Mouse (Mus musculus): ENCODE measurements at regions not wholly inside any gene's neighbourhood (a gene's known extent, or its start where the extent isn't known, plus 50 kb on each side); places are given as distances from the start of the nearest gene placed in this dataset.
A peak's percentile ranks its signal among the peaks of the same experiment; 100 is the strongest.

DNA sequence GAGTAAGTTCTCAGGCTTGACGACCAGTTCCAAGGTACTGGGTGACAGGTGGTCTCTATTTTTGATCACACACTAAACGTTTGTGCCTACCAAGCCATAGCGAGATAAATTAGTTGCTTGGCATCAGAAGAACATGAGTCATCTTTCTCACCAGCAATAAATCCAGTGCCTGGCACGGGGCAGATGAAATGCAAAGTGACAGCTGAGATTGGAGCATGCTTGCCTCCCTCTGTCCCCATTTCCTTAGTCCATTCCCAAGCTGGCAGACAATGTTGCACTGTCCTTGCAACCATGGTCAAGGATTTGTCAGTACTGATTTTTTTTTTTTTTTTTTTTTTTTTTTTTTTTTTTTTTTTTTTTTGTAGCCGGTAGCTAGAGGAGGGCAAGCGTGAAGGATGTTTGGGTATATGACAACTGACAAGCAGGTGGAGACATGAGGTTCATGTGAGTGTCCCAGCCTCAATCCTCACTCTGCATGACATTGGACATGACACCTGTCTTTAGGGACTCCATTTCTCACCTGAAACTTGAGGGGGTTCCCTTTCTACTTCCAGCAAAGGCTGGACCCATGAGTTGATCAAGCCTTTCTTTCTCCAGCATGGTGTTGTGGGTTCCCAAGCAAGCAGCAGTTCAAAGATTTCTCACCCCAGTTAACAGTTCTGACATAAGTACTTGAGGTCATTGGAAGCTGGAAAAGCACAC is 168.2 kb upstream of the Bcl6 start:
- no peak for DNase-seq
- intact Hi-C loops (cut with DNase I), result no loop called here

- no peak for DNase-seq
- intact Hi-C loops (cut with DNase I), result no loop called here
These were observed 166.2 kb upstream of the Bcl6 start for GRCm38 (mm10) chr16:24154816-24155357.

DNA sequence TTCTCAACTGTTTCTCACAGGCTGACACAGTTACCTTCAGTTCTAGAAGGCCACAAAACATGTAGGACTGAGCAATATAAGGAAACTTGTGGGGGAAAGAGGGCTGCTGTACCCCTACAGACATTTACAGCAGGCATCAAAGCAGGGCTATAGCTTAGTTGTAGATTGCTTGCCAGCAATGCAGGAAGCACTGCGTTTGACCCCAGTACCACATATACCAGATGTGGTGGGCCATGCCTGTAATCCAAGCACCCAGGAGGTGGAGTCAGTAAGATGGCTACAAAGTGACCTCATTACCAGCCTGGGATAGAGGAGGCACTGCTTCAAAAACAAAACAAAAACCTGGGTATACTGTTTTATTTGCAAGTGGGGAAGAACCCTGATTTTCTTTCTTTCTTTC is 165.3 kb upstream of the Bcl6 start:
- no peak for DNase-seq
- intact Hi-C loops (cut with DNase I), result no loop called here

- DNase-seq, result no peak
- intact Hi-C loops (cut with DNase I), result no loop called here
These were observed 163.2 kb upstream of the Bcl6 start for GRCm38 (mm10) chr16:24151831-24152247.

DNA sequence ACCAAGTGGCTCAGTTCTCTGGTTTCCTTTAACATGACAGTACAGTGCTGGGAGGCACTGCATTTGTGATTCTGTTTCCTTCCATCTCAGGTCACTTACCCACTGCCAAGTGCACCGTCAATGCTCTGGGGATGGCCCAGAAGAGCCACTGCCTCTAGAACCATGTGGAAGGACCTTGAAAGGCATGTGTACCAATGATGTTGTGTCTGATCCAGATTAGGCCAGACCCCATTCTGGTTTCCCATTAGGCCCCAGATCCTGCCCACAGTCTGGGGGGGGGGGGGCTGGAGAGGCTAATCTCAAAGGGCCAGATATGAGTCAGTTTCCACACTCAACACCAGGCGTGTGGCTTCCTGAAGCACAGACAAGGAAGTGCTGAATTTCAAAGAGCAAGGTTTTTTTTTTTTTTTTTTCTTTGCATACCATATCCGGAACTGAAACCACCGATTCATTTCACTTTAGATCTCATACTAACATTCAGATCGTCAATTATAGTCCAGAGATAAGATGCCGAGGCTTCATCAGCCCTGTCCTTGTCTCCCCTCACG is 162.6 kb upstream of the Bcl6 start:
- no peak for DNase-seq
- intact Hi-C loops (cut with DNase I), result no loop called here

DNA sequence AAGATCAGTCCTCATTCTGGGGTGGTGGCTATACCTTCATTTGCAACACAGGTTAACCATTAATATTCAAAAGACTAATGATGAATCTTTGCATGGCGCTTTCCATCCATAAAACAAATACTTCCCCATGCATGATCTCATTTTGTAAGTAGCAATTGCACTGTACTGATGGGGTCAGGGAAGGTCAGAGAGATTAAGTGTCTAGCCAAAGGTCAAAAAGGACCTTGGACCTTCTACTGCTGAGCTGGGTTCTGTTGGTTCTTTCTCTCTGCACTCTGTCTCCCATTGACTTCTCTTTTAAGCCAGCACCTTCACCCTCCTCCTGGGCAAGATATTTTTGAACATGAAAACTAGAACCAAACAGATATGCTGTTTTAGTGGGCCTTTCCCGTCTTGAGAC is 161.9 kb upstream of the Bcl6 start:
- intact Hi-C loops (cut with DNase I), result no loop called here
- no peak for DNase-seq

DNA sequence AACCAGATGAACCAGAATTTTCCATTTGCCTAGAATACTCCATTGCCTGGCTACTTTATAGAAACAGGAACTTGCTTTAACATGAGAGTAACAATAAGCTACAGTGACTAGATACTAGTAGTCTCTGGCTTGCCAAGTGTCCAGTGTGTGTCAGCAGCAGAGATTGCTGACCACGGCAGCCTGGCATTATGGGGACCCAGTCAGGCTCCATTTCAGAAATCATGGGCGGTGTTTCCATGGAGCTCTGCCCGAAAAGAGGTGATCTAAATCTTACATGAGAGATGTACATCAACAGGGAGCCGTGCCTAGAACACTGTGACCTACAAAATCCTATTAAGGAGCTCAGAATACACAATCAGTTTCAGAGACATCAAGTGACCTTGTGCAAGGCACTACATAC is 160.8 kb upstream of the Bcl6 start:
- no peak for DNase-seq
- intact Hi-C loops (cut with DNase I), result no loop called here

GRCm38 (mm10) chr16:24143894-24144293 is 155.2 kb upstream of the Bcl6 start:
- no peak for DNase-seq
- intact Hi-C loops (cut with DNase I), result no loop called here

GRCm38 (mm10) chr16:24142915-24143541 is 154.4 kb upstream of the Bcl6 start:
- DNase-seq, result no peak
- intact Hi-C loops (cut with DNase I), result no loop called here

- intact Hi-C loops (cut with DNase I), result no loop called here
These were observed 150.5 kb upstream of the Bcl6 start for GRCm38 (mm10) chr16:24139109-24139508.

DNA sequence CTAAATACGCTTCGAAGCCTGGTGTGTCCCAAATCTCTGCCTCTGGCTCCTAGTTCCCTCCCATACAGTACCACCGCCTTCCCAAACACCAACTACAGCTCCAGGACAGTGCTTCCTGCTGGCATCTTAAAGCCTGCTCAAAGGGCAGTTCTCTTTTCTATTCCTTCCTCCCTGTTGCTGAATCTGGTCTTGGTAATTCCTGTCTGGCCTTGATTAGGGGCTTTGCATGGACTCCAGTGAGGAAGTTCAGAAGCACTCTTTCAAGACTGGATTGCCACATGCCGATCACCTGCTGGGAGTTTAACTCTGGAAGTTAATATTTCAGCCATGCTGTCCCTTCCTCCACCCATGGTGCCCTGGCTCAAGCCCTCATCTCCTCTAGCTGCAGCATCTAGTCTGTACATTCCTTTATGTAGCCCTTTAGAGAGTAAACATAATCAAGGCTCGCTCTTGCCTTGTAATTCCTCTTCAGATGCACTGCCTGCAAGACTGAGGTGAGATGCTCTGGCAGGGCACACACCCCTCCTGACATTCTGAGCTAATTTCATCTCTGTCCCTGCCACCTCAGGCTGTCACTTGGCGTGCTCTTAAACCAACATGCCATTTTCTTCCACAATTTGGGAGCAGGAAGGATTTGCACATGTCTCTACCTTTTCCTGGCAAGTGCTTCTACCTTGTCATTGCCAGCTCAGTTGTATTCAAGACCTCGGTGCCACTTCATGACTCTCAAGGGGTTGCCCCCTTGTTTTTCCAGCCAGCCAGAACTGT is 148.8 kb upstream of the Bcl6 start:
- intact Hi-C loops (cut with DNase I), result no loop called here
- DNase-seq, result no peak

More at GRCm38 (mm10) chr16:24139109-24139508, 150.5 kb upstream of the Bcl6 start:
- DNase-seq, result no peak

DNA sequence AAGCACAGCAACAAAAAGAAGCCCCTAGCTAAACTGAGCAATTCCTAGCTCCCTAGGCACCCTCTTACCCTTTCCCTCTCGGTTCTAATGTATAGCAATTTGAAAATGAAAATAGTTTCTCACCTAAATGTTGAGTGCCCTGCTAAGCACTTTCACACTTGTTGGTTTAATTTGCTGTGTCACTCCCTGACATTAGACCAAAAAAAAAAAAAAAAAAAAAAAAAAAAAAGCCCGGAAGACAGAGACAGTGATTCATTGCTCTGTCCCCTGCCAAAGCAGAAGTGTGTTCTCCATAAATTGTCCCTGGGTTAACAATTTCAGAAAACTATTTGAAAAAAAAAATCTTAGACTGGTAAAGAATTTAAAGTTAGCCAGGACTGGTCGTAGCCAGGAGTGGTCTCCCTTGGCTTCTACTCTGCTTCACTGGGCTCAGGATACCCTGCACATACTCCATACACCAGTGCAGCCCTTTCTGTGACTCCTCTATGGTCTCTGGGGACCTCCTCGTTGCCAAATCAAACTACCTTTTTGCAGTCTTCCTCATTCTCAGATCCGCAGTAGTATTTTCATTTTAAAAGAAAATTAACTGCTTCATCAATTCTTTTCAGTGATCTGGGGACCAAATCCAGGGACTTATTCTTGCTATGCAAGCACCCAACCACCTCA is 148.0 kb upstream of the Bcl6 start:
- no peak for DNase-seq

GRCm38 (mm10) chr16:24135841-24136240 is 147.2 kb upstream of the Bcl6 start:
- DNase-seq, result no peak
- intact Hi-C loops (cut with DNase I), result no loop called here

More for the DNA sequence above, 148.0 kb upstream of the Bcl6 start:
- intact Hi-C loops (cut with DNase I), result no loop called here

GRCm38 (mm10) chr16:24135351-24135750 is 146.7 kb upstream of the Bcl6 start:
- intact Hi-C loops (cut with DNase I), result no loop called here
- DNase-seq, result no peak

- DNase-seq, result no peak
These were observed 145.9 kb upstream of the Bcl6 start for GRCm38 (mm10) chr16:24134486-24135050.

DNA sequence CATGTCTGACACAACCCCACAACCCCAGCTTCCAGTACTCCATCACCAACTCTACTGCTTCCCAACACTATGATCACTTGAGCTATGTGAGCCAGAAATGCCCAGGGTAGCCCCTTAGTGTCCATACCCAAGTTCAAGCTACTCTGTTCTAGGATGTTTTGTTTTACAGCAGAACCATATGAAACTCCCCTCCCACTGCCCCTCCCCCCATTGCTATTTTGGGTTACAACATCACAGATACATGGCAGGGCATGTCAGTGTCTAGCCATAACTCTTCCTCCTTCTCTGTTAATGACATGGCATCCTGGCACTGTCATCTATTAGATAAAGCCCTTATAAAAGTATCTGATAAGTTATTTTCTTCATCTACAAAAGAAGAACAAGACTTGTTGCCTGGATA is 142.0 kb upstream of the Bcl6 start:
- intact Hi-C loops (cut with DNase I), result no loop called here
- no peak for DNase-seq

More at GRCm38 (mm10) chr16:24134486-24135050, 145.9 kb upstream of the Bcl6 start:
- intact Hi-C loops (cut with DNase I), result no loop called here

DNA sequence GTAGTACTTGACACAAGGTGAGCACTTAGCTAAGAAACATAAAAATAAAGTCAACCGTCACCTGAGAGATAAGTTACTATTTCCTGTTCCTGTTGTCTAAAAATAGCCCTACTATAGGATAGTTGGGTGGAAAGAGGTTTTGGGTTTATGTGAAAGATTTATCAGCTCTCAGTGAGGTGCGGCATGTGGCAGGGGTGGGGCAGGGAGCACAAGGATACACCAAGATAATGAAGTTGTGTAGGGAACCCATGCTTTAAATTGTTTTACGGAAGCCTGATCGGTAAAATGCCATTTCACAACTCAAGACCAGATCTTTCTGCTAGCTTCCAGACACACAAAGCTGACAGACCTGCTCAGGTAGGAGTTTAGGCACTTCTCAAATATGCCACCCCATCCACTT is 141.0 kb upstream of the Bcl6 start:
- intact Hi-C loops (cut with DNase I), result no loop called here
- DNase-seq, result no peak

DNA sequence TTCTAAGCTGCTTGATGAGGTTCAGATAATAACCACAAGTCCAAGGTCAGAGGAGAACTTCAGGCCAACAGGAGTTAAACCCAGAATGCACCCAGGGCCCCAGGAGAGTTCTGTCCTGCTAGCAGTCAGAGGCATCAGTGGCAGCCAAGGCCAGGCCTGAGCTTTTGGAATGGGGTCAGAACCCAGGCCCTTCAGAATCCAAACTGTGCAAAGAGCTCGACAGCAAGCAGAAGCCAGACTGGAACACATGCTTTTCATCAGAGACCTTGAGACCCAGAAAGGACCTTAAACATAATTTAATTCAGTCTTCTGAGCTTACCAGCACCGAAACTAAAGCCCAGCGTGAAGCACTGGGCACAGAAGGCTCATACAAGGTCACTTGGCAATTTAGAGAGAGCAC is 139.9 kb upstream of the Bcl6 start:
- intact Hi-C loops (cut with DNase I), result no loop called here
- peak in 1 of 2 experiments; percentile 11 for DNase-seq

DNA sequence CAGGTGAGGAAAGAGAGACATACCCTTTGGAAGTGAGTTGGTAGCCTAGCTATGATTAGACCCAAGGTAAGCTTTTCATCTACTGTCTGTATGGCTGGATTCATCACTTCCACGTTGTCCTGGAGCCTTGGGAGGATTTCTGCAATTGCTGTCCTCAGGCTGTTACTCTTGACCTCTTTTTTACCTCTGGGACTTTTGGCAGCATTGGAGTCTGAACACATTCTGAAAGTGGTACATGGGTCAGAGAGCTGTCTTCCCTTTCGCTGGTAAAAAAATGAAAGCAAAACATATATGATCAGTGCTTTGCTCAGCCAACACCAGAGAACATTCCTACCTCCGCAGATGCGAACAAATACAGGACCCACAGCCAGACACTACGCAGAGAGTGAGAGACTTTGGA is 136.1 kb upstream of the Bcl6 start:
- intact Hi-C loops (cut with DNase I), result no loop called here
- no peak for DNase-seq

- DNase-seq, result no peak
- intact Hi-C loops (cut with DNase I), result no loop called here
These were observed 135.4 kb upstream of the Bcl6 start for GRCm38 (mm10) chr16:24124083-24124482.

All from heart, postnatal 14 days (tissue).